Comparison of ENCODE assay signal across 7 mouse cellular contexts in genomic region chr5:31192045-31192938, GRCm38 (mm10). TPM values are rescaled to one million over a fixed set of nuclear protein-coding genes. Genes with fewer than 3 reads are reported as not detected.
DNase-seq lines count a peak whose midpoint lies in the region; ATAC-seq and TF ChIP-seq lines count a peak whose summit lies in the region.

No protein-coding gene starts in this region.

- no peaks in the 10 kb centered on the region for H3K9me3 ChIP-seq in lung, embryonic 15.5 days
- no peaks in the 10 kb centered on the region for H3K9me3 ChIP-seq in embryonic facial prominence, embryonic 11.5 days (replicated peaks; ENCODE audit: control insufficient read depth, low read length)
- H3K9me3 ChIP-seq in hindbrain, embryonic 11.5 days (ENCODE audit: control insufficient read depth, low read length): no peaks in the 10 kb centered on the region
- H3K9me3 ChIP-seq in liver, postnatal 0 days (ENCODE audit: low read length): no peaks in the 10 kb centered on the region

- peak overlapping the region; percentile 90 for H3K27ac ChIP-seq in lung, embryonic 15.5 days
- H3K27ac ChIP-seq in embryonic facial prominence, embryonic 11.5 days (replicated peaks; ENCODE audit: low read depth, low read length): peak overlapping the region; percentile 31
- H3K27ac ChIP-seq in hindbrain, embryonic 11.5 days (ENCODE audit: low read depth, low read length): no peak overlapping the region
- peak overlapping the region; percentile 94 for H3K27ac ChIP-seq in liver, postnatal 0 days (ENCODE audit: low read depth)

- ATAC-seq in lung, embryonic 15.5 days (ENCODE audit: borderline replicate concordance, extremely low read depth, low FRiP score, low TSS enrichment): peak; percentile 59; the same call in 1 of the 2 replicates
- peak; percentile 51 for ATAC-seq in embryonic facial prominence, embryonic 11.5 days (replicated peaks; ENCODE audit: insufficient number of reproducible peaks, low FRiP score, low TSS enrichment, low read depth)
- peak; percentile 75 for ATAC-seq in hindbrain, embryonic 11.5 days (ENCODE audit: low FRiP score)
- peak; percentile 77 for ATAC-seq in liver, postnatal 0 days

- WGBS in lung, embryonic 15.5 days: 11% methylated on average over 41 of the region's 42 CpGs
- 14% methylated on average over 42 of the region's 42 CpGs for WGBS in embryonic facial prominence, embryonic 11.5 days
- 20% methylated on average over 35 of the region's 42 CpGs for WGBS in hindbrain, embryonic 11.5 days
- WGBS in liver, postnatal 0 days (ENCODE audit: insufficient replicate concordance): 9% methylated on average over 42 of the region's 42 CpGs

- peaks cover 19% of the 10 kb centered on the region for H3K4me1 ChIP-seq in lung, embryonic 15.5 days
- H3K4me1 ChIP-seq in embryonic facial prominence, embryonic 11.5 days (ENCODE audit: control insufficient read depth, insufficient read depth, low read length): 0 out of 2 replicates have a peak, but pooled peaks cover 2% of the 10 kb centered on the region
- H3K4me1 ChIP-seq in hindbrain, embryonic 11.5 days (replicated peaks; ENCODE audit: control insufficient read depth, insufficient read depth, low read length): peaks cover 7% of the 10 kb centered on the region
- peaks cover 17% of the 10 kb centered on the region for H3K4me1 ChIP-seq in liver, postnatal 0 days (ENCODE audit: insufficient read depth)

- peak overlapping the region; percentile 80 for H3K9ac ChIP-seq in lung, embryonic 15.5 days
- H3K9ac ChIP-seq in embryonic facial prominence, embryonic 11.5 days (replicated peaks; ENCODE audit: low read length): peak overlapping the region; percentile 80
- peak overlapping the region; percentile 95 for H3K9ac ChIP-seq in hindbrain, embryonic 11.5 days (ENCODE audit: low read depth, low read length)
- H3K9ac ChIP-seq in liver, postnatal 0 days (replicated peaks): peak overlapping the region; percentile 89

- peaks cover 67% of the 10 kb centered on the region for H3K36me3 ChIP-seq in lung, embryonic 15.5 days
- peaks cover 13% of the 10 kb centered on the region for H3K36me3 ChIP-seq in embryonic facial prominence, embryonic 11.5 days (replicated peaks; ENCODE audit: control insufficient read depth, insufficient read depth, low read depth, low read length)
- peaks cover 8% of the 10 kb centered on the region for H3K36me3 ChIP-seq in hindbrain, embryonic 11.5 days (ENCODE audit: control insufficient read depth, insufficient read depth, low read length)
- H3K36me3 ChIP-seq in liver, postnatal 0 days (replicated peaks; ENCODE audit: insufficient read depth, low read length): peaks cover 56% of the 10 kb centered on the region

- H3K4me2 ChIP-seq in lung, embryonic 15.5 days: peak overlapping the region; percentile 63
- peak overlapping the region; percentile 70 for H3K4me2 ChIP-seq in embryonic facial prominence, embryonic 11.5 days (ENCODE audit: low read depth, low read length)
- peak overlapping the region; percentile 86 for H3K4me2 ChIP-seq in hindbrain, embryonic 11.5 days (replicated peaks; ENCODE audit: low read depth, low read length)
- peak overlapping the region; percentile 86 for H3K4me2 ChIP-seq in liver, postnatal 0 days (ENCODE audit: low read depth, low read length)

- TF ChIP-seq CTCF in liver, postnatal 0 days (IDR thresholded peaks at IDR 0.05; ENCODE audit: low read depth): no peak

- no peak for TF ChIP-seq EP300 in liver, postnatal 0 days (IDR thresholded peaks at IDR 0.05; ENCODE audit: low read depth)

- H3K4me3 ChIP-seq in lung, embryonic 15.5 days: peak overlapping the region; percentile 90
- H3K4me3 ChIP-seq in embryonic facial prominence, embryonic 11.5 days (ENCODE audit: low read depth, low read length): peak overlapping the region; percentile 75
- peak overlapping the region; percentile 93 for H3K4me3 ChIP-seq in hindbrain, embryonic 11.5 days (ENCODE audit: low read depth, low read length)
- H3K4me3 ChIP-seq in liver, postnatal 0 days (ENCODE audit: low read depth, low read length): peak overlapping the region; percentile 74

- DNase-seq in lung, postnatal 36 days: no peak
- DNase-seq in embryonic facial prominence, embryonic 11.5 days (ENCODE audit: low spot score): peak; percentile 62
- DNase-seq in hindbrain, embryonic 11.5 days (ENCODE audit: low spot score): no peak
- peak; percentile 90 for DNase-seq in liver, postnatal 0 days
- DNase-seq in testis, postnatal 14 days (ENCODE audit: low spot score): peak; percentile 85
- no peak for DNase-seq in cerebellum, postnatal 4 days (ENCODE audit: low spot score in 2 of 2)

- no peaks in the 10 kb centered on the region for H3K27me3 ChIP-seq in lung, embryonic 15.5 days
- H3K27me3 ChIP-seq in embryonic facial prominence, embryonic 11.5 days (ENCODE audit: control insufficient read depth, insufficient read depth, low read length): no peaks in the 10 kb centered on the region
- H3K27me3 ChIP-seq in hindbrain, embryonic 11.5 days (ENCODE audit: control insufficient read depth, insufficient read depth, low read length): no peaks in the 10 kb centered on the region
- no peaks in the 10 kb centered on the region for H3K27me3 ChIP-seq in liver, postnatal 0 days (ENCODE audit: insufficient read depth, low read length)

RNA-seq across cellular contexts. Expression of gene Snx17, which starts 0.7 kb away (rescaled TPM):
- 146 and 147 TPM in 2 replicates for polyA plus RNA-seq in lung, embryonic 15.5 days (2015; fragmentation: Nextera tagmentation; extraction: Ambion mirVana)
- 150 and 158 TPM in 2 replicates for polyA plus RNA-seq in embryonic facial prominence, embryonic 11.5 days (2014; fragmentation: Nextera tagmentation; extraction: Ambion mirVana)
- 133 and 146 TPM in 2 replicates for polyA plus RNA-seq in hindbrain, embryonic 11.5 days (2014; fragmentation: Nextera tagmentation; extraction: Ambion mirVana)
- polyA plus RNA-seq in liver, postnatal 0 days (2015; fragmentation: Nextera tagmentation; extraction: Ambion mirVana): 29.4 and 29.9 TPM in 2 replicates

RNA-seq across cellular contexts. Expression of gene Eif2b4, which starts 0.9 kb away (rescaled TPM):
- 61.2 and 64.3 TPM in 2 replicates for polyA plus RNA-seq in lung, embryonic 15.5 days (2015; fragmentation: Nextera tagmentation; extraction: Ambion mirVana)
- 68.2 and 81.7 TPM in 2 replicates for polyA plus RNA-seq in embryonic facial prominence, embryonic 11.5 days (2014; fragmentation: Nextera tagmentation; extraction: Ambion mirVana)
- 65.8 and 66.5 TPM in 2 replicates for polyA plus RNA-seq in hindbrain, embryonic 11.5 days (2014; fragmentation: Nextera tagmentation; extraction: Ambion mirVana)
- 35.5 and 36.8 TPM in 2 replicates for polyA plus RNA-seq in liver, postnatal 0 days (2015; fragmentation: Nextera tagmentation; extraction: Ambion mirVana)

RNA-seq across cellular contexts. Expression of gene Zfp513, which starts 9.8 kb away (rescaled TPM):
- polyA plus RNA-seq in lung, embryonic 15.5 days (2015; fragmentation: Nextera tagmentation; extraction: Ambion mirVana): 8.8 and 9.5 TPM in 2 replicates
- 4.0 and 5.0 TPM in 2 replicates for polyA plus RNA-seq in embryonic facial prominence, embryonic 11.5 days (2014; fragmentation: Nextera tagmentation; extraction: Ambion mirVana)
- polyA plus RNA-seq in hindbrain, embryonic 11.5 days (2014; fragmentation: Nextera tagmentation; extraction: Ambion mirVana): 4.9 and 5.7 TPM in 2 replicates
- polyA plus RNA-seq in liver, postnatal 0 days (2015; fragmentation: Nextera tagmentation; extraction: Ambion mirVana): 2.9 TPM in 2 replicates

RNA-seq across cellular contexts. Expression of gene Gtf3c2, which starts 12.3 kb away (rescaled TPM):
- polyA plus RNA-seq in lung, embryonic 15.5 days (2015; fragmentation: Nextera tagmentation; extraction: Ambion mirVana): 68.4 and 69.3 TPM in 2 replicates
- polyA plus RNA-seq in embryonic facial prominence, embryonic 11.5 days (2014; fragmentation: Nextera tagmentation; extraction: Ambion mirVana): 66.6 and 66.8 TPM in 2 replicates
- polyA plus RNA-seq in hindbrain, embryonic 11.5 days (2014; fragmentation: Nextera tagmentation; extraction: Ambion mirVana): 66.4 and 72.6 TPM in 2 replicates
- polyA plus RNA-seq in liver, postnatal 0 days (2015; fragmentation: Nextera tagmentation; extraction: Ambion mirVana): 15.0 and 16.8 TPM in 2 replicates

RNA-seq across cellular contexts. Expression of gene Gm29609, which starts 12.6 kb away (rescaled TPM):
- 1.1 and 1.4 TPM in 2 replicates for polyA plus RNA-seq in lung, embryonic 15.5 days (2015; fragmentation: Nextera tagmentation; extraction: Ambion mirVana)
- 1.2 and 1.3 TPM in 2 replicates for polyA plus RNA-seq in embryonic facial prominence, embryonic 11.5 days (2014; fragmentation: Nextera tagmentation; extraction: Ambion mirVana)
- 0.46 and 1.4 TPM in 2 replicates for polyA plus RNA-seq in hindbrain, embryonic 11.5 days (2014; fragmentation: Nextera tagmentation; extraction: Ambion mirVana)
- polyA plus RNA-seq in liver, postnatal 0 days (2015; fragmentation: Nextera tagmentation; extraction: Ambion mirVana): 0.21 and 0.59 TPM in 2 replicates

Comparison
In these comparisons a context has a peak if more than half of its experiments do, and no peak if none do; other contexts are left out.
1. DNase-seq: peak in embryonic facial prominence, embryonic 11.5 days (single experiment), liver, postnatal 0 days (single experiment) and testis, postnatal 14 days (single experiment); none in lung, postnatal 36 days (single experiment), hindbrain, embryonic 11.5 days (single experiment) and cerebellum, postnatal 4 days (0 of 2).
2. Peak in every context shown above with its lines, with median percentiles within 50 percentile points of each other: ATAC-seq, H3K4me2 ChIP-seq, H3K4me3 ChIP-seq and H3K9ac ChIP-seq.